Mouse (Mus musculus) left cerebral cortex, adult 8-10 months (tissue): ENCODE data around the gene Serpine1. TPM values are rescaled to one million over a fixed set of nuclear protein-coding genes. Genes with fewer than 3 reads are reported as not detected.

Experiments used
- DNase-seq, 2 experiments: peaks; one replicate each; pipeline ENCODE4 v3.0.0; 2022; ENCODE audit warnings: low spot score in 2 of 2
- total RNA-seq, 4 experiments: library from RNA; stranded (reverse); gene quantifications; 2 replicates each; pipeline ENCODE4 v1.2.4; 2022

The Serpine1 gene
- total RNA-seq, 4 experiments from 2014 or later = 1.1 to 2.7 (median 1.9) TPM

- DNase-seq = peak in 1 of 2 experiments; percentile 51
Observed at GRCm38 (mm10) chr5:137061809-137062481, 10.1 kb downstream of the Serpine1 start.

- no peak for DNase-seq
Observed at GRCm38 (mm10) chr5:137054873-137055272, 17.2 kb downstream of the Serpine1 start.

GRCm38 (mm10) chr5:137054299-137054698 is 17.8 kb downstream of the Serpine1 start:
- DNase-seq = no peak

- DNase-seq = peak in 1 of 2 experiments; percentile 73
Observed at GRCm38 (mm10) chr5:137051914-137052505, 20.1 kb downstream of the Serpine1 start.

GRCm38 (mm10) chr5:137051125-137051524 is 20.9 kb downstream of the Serpine1 start:
- no peak for DNase-seq

GRCm38 (mm10) chr5:137046991-137047390 is 25.1 kb downstream of the Serpine1 start:
- DNase-seq = no peak

- DNase-seq = no peak
Observed at GRCm38 (mm10) chr5:137046324-137046718, 25.7 kb downstream of the Serpine1 start.

- DNase-seq = peak; percentile 94 to 98
Observed at GRCm38 (mm10) chr5:137045402-137046323, 26.4 kb downstream of the Serpine1 start, which contains the start of gene Ap1s1. Gene Ap1s1 (minus strand): TSS chr5:137046135.

GRCm38 (mm10) chr5:137043997-137044396 is 28.1 kb downstream of the Serpine1 start:
- no peak for DNase-seq

- DNase-seq = no peak
Observed at GRCm38 (mm10) chr5:137041442-137041841, 30.6 kb downstream of the Serpine1 start.

- no peak for DNase-seq
Observed at GRCm38 (mm10) chr5:137039453-137039852, 32.6 kb downstream of the Serpine1 start.

GRCm38 (mm10) chr5:137036211-137036610 is 35.9 kb downstream of the Serpine1 start:
- DNase-seq = peak in 1 of 2 experiments; percentile 59

GRCm38 (mm10) chr5:137032641-137033074 is 39.4 kb downstream of the Serpine1 start:
- peak; percentile 66 to 84 for DNase-seq

GRCm38 (mm10) chr5:137032033-137032421 is 40.0 kb downstream of the Serpine1 start:
- DNase-seq = peak; percentile 50 to 61

GRCm38 (mm10) chr5:137031076-137032032 is 40.7 kb downstream of the Serpine1 start:
- no peak for DNase-seq

- DNase-seq = peak; percentile 51 to 65
Observed at GRCm38 (mm10) chr5:137030416-137030810, 41.7 kb downstream of the Serpine1 start.

GRCm38 (mm10) chr5:137029643-137030415 is 42.2 kb downstream of the Serpine1 start:
- peak; percentile 91 to 93 for DNase-seq

- no peak for DNase-seq
Observed at GRCm38 (mm10) chr5:137029273-137029585, 42.8 kb downstream of the Serpine1 start.

GRCm38 (mm10) chr5:137028561-137029272 is 43.4 kb downstream of the Serpine1 start:
- DNase-seq = no peak
